Mouse (Mus musculus) C2C12 (cell line): ENCODE data around the gene Sbf2. TPM values are rescaled to one million over a fixed set of nuclear protein-coding genes. Genes with fewer than 3 reads are reported as not detected.

Source experiments
- H3K27me3 ChIP-seq: one replicate; pipeline ENCODE4 v1.6.1; 2011; ENCODE audit not compliant: control insufficient read depth, insufficient read depth, insufficient read length
- H3K36me3 ChIP-seq: one replicate; pipeline ENCODE4 v1.6.1; 2011; ENCODE audit not compliant: control insufficient read depth, insufficient read depth
- H3K4me3 ChIP-seq: one replicate; pipeline ENCODE4 v1.5.1; 2011; ENCODE audit warnings: mild to moderate bottlenecking, control low read depth; ENCODE audit not compliant: poor library complexity, insufficient read depth, severe bottlenecking
- H3K79me2 ChIP-seq: one replicate; pipeline ENCODE4 v1.6.1; 2011; ENCODE audit not compliant: control insufficient read depth, insufficient read depth
- H3K79me3 ChIP-seq: one replicate; pipeline ENCODE4 v1.6.1; 2011; ENCODE audit warnings: low read depth, control low read depth
- H3ac ChIP-seq: one replicate; pipeline ENCODE3; 2011; ENCODE audit warnings: low read depth; ENCODE audit not compliant: control insufficient read depth, insufficient read length
- CEBPB ChIP-seq: IDR thresholded peaks from one replicate; pipeline ENCODE4 v1.6.1; 2011; ENCODE audit warnings: low read depth, mild to moderate bottlenecking, control low read depth, moderate library complexity
- CTCF ChIP-seq: IDR thresholded peaks from one replicate; pipeline ENCODE4 v1.5.1; 2011; ENCODE audit not compliant: control insufficient read depth, insufficient read depth, insufficient read length
- FOSL1 ChIP-seq: IDR thresholded peaks from one replicate; pipeline ENCODE4 v1.8.0; 2011; ENCODE audit warnings: mild to moderate bottlenecking, low read length; ENCODE audit not compliant: poor library complexity, insufficient read depth, severe bottlenecking
- MAX ChIP-seq: IDR thresholded peaks from one replicate; pipeline ENCODE4 v1.6.1; 2011; ENCODE audit warnings: mild to moderate bottlenecking, control low read depth
- MYOD1 ChIP-seq: IDR thresholded peaks from one replicate; pipeline ENCODE4 v1.6.1; 2011; ENCODE audit warnings: low read depth; ENCODE audit not compliant: control insufficient read depth, insufficient read length
- MYOG ChIP-seq: IDR thresholded peaks from one replicate; pipeline ENCODE4 v1.6.1; 2011; ENCODE audit not compliant: control insufficient read depth, insufficient read length; ENCODE audit errors: extremely low read depth
- USF1 ChIP-seq: IDR thresholded peaks from one replicate; pipeline ENCODE4 v1.6.1; 2011; ENCODE audit warnings: low read depth, mild to moderate bottlenecking, control low read depth, moderate library complexity
- polyA plus RNA-seq: library from polyadenylated mRNA; unstranded; fragments of >200 nt; fragmentation: generic; extraction: Trizol; gene quantifications from one replicate; pipeline ENCODE4 v1.2.1, GENCODE M21; 2012; ENCODE audit warnings: missing spikeins

The Sbf2 gene
- polyA plus RNA-seq, 1 experiment: 7.5 TPM

- H3K79me2 ChIP-seq: no peaks in the 10 kb centered on the region
- no peaks in the 10 kb centered on the region for H3K27me3 ChIP-seq
- H3K79me3 ChIP-seq: no peaks in the 10 kb centered on the region
- no peak overlapping the region for H3K4me3 ChIP-seq
- no peaks in the 10 kb centered on the region for H3K36me3 ChIP-seq
- no peak for TF ChIP-seq CTCF
- TF ChIP-seq FOSL1: no peak
- TF ChIP-seq MYOG: no peak
- TF ChIP-seq CEBPB: no peak
- no peak for TF ChIP-seq MYOD1
- TF ChIP-seq USF1: no peak
- no peak for TF ChIP-seq MAX
- H3ac ChIP-seq: no peak overlapping the region
Observed at GRCm38 (mm10) chr7:110631136-110631888, 16.6 kb upstream of the Sbf2 start.

DNA sequence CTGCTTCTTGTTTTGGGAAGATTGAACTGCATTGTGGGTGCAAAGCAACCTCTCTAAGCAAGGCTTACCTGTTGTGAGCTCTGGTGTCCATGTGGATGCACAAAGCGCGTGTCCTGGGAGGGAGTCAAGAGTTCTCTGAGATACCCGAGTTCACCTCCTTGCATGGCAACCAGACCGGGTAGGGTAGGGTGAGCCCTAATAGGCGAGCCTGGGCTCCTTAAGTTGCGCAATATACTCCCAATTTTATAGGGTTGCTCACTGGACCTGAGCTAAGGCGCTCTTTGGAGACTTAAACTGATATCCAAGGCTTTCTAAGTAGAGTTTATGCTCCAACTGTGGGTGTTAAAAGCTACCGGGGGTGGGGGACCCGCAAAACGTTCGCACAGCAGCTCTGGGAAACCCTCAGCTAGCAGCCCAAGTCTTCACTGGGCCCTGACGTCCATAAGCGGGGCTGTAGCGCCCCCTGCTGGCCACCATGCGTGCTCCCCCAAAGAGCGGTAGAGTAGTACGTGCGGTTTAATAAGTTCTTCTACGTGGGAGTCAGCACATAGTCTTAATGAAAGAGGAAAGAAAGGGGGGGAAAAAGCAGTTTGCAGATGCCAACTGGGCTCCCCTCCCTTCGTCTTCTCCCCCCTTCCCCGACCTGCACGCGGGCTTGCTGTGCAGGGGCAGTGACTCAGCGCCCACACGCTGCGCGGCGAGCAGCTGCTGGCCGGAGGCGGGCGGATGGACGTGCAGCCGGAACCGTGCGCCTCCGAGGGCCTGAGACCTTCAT, 15.4 kb upstream of the Sbf2 start:
- Histone ChIP-seq H3K27me3 (no peaks in the 10 kb centered on the region), H3K79me3 (no peaks in the 10 kb centered on the region), H3K79me2 (no peaks in the 10 kb centered on the region), H3K4me3 (no peak overlapping the region), H3K36me3 (no peaks in the 10 kb centered on the region), H3ac (no peak overlapping the region)
- TF ChIP-seq MYOD1 (peak; percentile 95), USF1 (no peak), MAX (peak; percentile 67), MYOG (no peak), CEBPB (peak; percentile 95), FOSL1 (no peak), CTCF (peak; percentile 77)

DNA sequence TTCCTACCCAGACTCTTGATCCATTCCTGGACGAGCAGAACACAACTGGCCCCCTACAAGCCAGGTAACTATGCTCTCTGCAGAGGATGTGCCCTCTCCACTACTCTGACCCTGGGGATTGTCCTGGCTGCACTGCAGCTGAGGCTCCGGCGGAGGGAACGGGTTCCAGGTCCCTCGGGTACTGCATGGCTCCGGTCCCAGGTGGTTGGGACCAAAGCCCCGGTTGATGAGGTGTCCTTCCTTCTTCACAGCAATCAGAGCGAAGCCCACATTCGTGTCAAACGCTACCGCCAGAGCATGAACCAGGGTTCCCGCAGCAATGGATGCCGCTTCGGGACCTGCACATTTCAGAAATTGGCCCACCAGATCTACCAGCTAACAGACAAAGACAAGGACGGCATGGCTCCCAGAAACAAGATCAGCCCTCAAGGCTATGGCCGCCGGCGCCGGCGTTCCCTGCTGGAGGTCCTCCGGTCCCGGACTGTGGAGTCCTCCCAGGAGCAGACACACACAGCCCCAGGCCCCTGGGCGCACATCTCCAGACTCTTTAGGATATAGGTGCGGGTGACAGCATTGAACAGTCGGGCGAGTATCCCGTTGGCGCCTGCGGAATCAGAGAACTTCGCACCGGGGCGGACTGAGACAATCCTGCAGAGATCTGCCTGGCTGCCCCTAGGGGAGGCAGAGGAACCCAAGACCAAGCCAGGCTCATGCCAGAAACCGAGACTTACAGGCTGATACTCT, 14.1 kb upstream of the Sbf2 start:
- no peaks in the 10 kb centered on the region for H3K36me3 ChIP-seq
- TF ChIP-seq MYOG (no peak), MAX (no peak), USF1 (no peak), CTCF (no peak)
- no peaks in the 10 kb centered on the region for H3K79me2 ChIP-seq
- no peak overlapping the region for H3K4me3 ChIP-seq
- H3K27me3 ChIP-seq: no peaks in the 10 kb centered on the region
- no peak overlapping the region for H3ac ChIP-seq
- H3K79me3 ChIP-seq: no peaks in the 10 kb centered on the region

- H3ac ChIP-seq: no peak overlapping the region
- H3K79me2 ChIP-seq: no peaks in the 10 kb centered on the region
- no peaks in the 10 kb centered on the region for H3K79me3 ChIP-seq
- no peaks in the 10 kb centered on the region for H3K27me3 ChIP-seq
- TF ChIP-seq CTCF (no peak), FOSL1 (no peak), CEBPB (no peak), MYOD1 (no peak)
- H3K4me3 ChIP-seq: no peak overlapping the region
- H3K36me3 ChIP-seq: no peaks in the 10 kb centered on the region
Observed at GRCm38 (mm10) chr7:110628273-110628600, 13.5 kb upstream of the Sbf2 start.

DNA sequence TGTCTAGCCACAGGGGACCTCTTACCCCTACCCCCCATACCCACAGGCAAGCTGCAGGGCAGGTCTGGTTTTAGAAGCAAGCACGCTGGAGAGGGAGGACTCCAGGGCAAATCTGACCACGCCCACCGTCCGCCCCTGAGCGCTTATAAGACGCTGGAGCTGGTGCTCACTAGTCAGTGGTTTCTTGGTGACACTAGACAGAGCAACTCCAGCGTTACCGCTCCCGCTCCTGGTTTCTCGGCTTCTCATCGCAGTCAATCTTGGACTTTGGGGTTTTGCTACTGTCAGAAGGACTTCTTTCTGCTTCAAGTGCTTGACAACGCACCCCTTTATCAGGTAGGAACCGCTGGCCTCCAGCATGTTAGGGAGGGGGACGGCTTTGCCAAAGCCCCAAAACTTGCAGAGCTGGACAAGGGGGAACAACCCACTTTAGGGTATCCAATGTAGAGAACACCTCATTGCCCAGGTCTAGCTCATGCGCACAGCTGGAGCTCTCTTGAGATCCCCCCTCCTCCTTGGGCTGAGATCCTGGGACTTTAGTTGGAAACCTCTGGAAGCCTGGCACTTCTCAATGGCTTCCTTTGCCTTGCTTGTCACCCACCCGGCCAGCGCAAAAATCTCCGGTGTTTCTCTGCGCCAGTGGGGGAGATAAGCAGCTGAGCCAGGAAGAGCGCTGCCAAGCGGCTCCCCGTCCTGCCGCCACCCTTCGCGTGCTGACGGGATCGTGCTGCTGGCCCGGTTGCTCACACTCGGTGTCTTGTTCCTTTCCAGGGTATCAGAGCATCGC, 13.0 kb upstream of the Sbf2 start, which contains the start of gene Adm:
Gene Adm, plus strand, starts transcription at position 176 of the 787 bp plus-strand sequence.
- no peaks in the 10 kb centered on the region for H3K27me3 ChIP-seq
- H3K36me3 ChIP-seq: no peaks in the 10 kb centered on the region
- H3K4me3 ChIP-seq: no peak within 1 kb of the TSS
- TF ChIP-seq USF1 (no peak), CTCF (no peak), MAX (no peak), MYOG (no peak), FOSL1 (no peak), MYOD1 (no peak), CEBPB (no peak)
- no peaks in the 10 kb centered on the region for H3K79me2 ChIP-seq
- H3ac ChIP-seq: no peak within 1 kb of the TSS
- H3K79me3 ChIP-seq: no peaks in the 10 kb centered on the region
